Mouse (Mus musculus): ENCODE measurements around the gene Ephb2. TPM values are rescaled to one million over a fixed set of nuclear protein-coding genes. Genes with fewer than 3 reads are reported as not detected.

Gene Ephb2
- total and polyA plus RNA-seq, 3 experiments: 0.08 to 0.34 (median 0.33) TPM

GRCm38 (mm10) chr4:136653019-136653418 is 182.8 kb downstream of the Ephb2 start:
- Histone ChIP-seq H3K4me3 (ENCODE audit: low read depth, low read length) (peak overlapping the region; percentile 42; the same call in 1 of the 2 replicates), H3K4me1 (ENCODE audit: insufficient read depth, low read depth, low read length) (peaks cover 72% of the 10 kb centered on the region), H3K9me3 (replicated peaks) (no peaks in the 10 kb centered on the region), H3K36me3 (replicated peaks) (no peaks in the 10 kb centered on the region), H3K27me3 (ENCODE audit: insufficient read depth, low read length) (peaks cover 11% of the 10 kb centered on the region; the same call in 1 of the 2 replicates)
- ATAC-seq (ENCODE audit: extremely low read depth, insufficient number of reproducible peaks, low FRiP score, poor library complexity, severe bottlenecking) (peak; percentile 79), DNase-seq (ENCODE audit: low spot score) (peak; percentile 33)
- TF ChIP-seq GATA2 (IDR thresholded peaks at IDR 0.05; ENCODE audit: borderline replicate concordance, low read depth, low read length): no peak
- TF ChIP-seq GATA1 (IDR thresholded peaks at IDR 0.05; ENCODE audit: borderline replicate concordance, low read length): no peak
- TF ChIP-seq POLR2AphosphoS5 (IDR thresholded peaks at IDR 0.05; ENCODE audit: insufficient replicate concordance, low read depth, low read length): no peak
- TF ChIP-seq TAL1 (conservative IDR thresholded peaks at IDR 0.05; ENCODE audit: low read depth, low read length): peak; percentile 55; the same call in 1 of the 2 replicates

- Histone ChIP-seq H3K9me3 (replicated peaks) (no peaks in the 10 kb centered on the region), H3K27me3 (ENCODE audit: insufficient read depth, low read length) (peaks cover 11% of the 10 kb centered on the region; the same call in 1 of the 2 replicates), H3K36me3 (replicated peaks) (no peaks in the 10 kb centered on the region), H3K4me1 (ENCODE audit: insufficient read depth, low read depth, low read length) (peaks cover 67% of the 10 kb centered on the region), H3K4me3 (ENCODE audit: low read depth, low read length) (peak overlapping the region; percentile 5; the same call in 1 of the 2 replicates)
- no peak for TF ChIP-seq GATA1 (IDR thresholded peaks at IDR 0.05; ENCODE audit: borderline replicate concordance, low read length)
- no peak for TF ChIP-seq CTCF (IDR thresholded peaks at IDR 0.05; ENCODE audit: low read depth, low read length)
- TF ChIP-seq POLR2AphosphoS5 (IDR thresholded peaks at IDR 0.05; ENCODE audit: insufficient replicate concordance, low read depth, low read length): no peak
- TF ChIP-seq TAL1 (conservative IDR thresholded peaks at IDR 0.05; ENCODE audit: low read depth, low read length): no peak
- no peak for TF ChIP-seq GATA2 (IDR thresholded peaks at IDR 0.05; ENCODE audit: borderline replicate concordance, low read depth, low read length)
- DNase-seq (ENCODE audit: low spot score) (no peak), ATAC-seq (ENCODE audit: extremely low read depth, insufficient number of reproducible peaks, low FRiP score, poor library complexity, severe bottlenecking) (no peak)
Measured at GRCm38 (mm10) chr4:136652528-136652910, 183.3 kb downstream of the Ephb2 start.

GRCm38 (mm10) chr4:136651882-136652527 is 183.8 kb downstream of the Ephb2 start:
- Histone ChIP-seq H3K36me3 (replicated peaks) (no peaks in the 10 kb centered on the region), H3K4me1 (ENCODE audit: insufficient read depth, low read depth, low read length) (peaks cover 62% of the 10 kb centered on the region), H3K27me3 (ENCODE audit: insufficient read depth, low read length) (peaks cover 11% of the 10 kb centered on the region; the same call in 1 of the 2 replicates), H3K4me3 (ENCODE audit: low read depth, low read length) (no peak overlapping the region), H3K9me3 (replicated peaks) (no peaks in the 10 kb centered on the region)
- TF ChIP-seq GATA2 (IDR thresholded peaks at IDR 0.05; ENCODE audit: borderline replicate concordance, low read depth, low read length): no peak
- DNase-seq (ENCODE audit: low spot score): no peak
- ATAC-seq (ENCODE audit: extremely low read depth, insufficient number of reproducible peaks, low FRiP score, poor library complexity, severe bottlenecking): no peak

- H3K9me3 ChIP-seq (replicated peaks): no peaks in the 10 kb centered on the region
- no peak for ATAC-seq (ENCODE audit: extremely low read depth, insufficient number of reproducible peaks, low FRiP score, poor library complexity, severe bottlenecking)
- H3K27me3 ChIP-seq (ENCODE audit: insufficient read depth, low read length): peaks cover 11% of the 10 kb centered on the region; the same call in 1 of the 2 replicates
- peaks cover 56% of the 10 kb centered on the region for H3K4me1 ChIP-seq (ENCODE audit: insufficient read depth, low read depth, low read length)
- DNase-seq (ENCODE audit: low spot score): peak; percentile 51
- no peaks in the 10 kb centered on the region for H3K36me3 ChIP-seq (replicated peaks)
- TF ChIP-seq CTCF (IDR thresholded peaks at IDR 0.05; ENCODE audit: low read depth, low read length): peak; percentile 90
- TF ChIP-seq GATA1 (IDR thresholded peaks at IDR 0.05; ENCODE audit: borderline replicate concordance, low read length): no peak
- TF ChIP-seq GATA2 (IDR thresholded peaks at IDR 0.05; ENCODE audit: borderline replicate concordance, low read depth, low read length): no peak
- no peak overlapping the region for H3K4me3 ChIP-seq (ENCODE audit: low read depth, low read length)
Measured at GRCm38 (mm10) chr4:136651357-136651811, 184.4 kb downstream of the Ephb2 start.

- H3K4me1 ChIP-seq (ENCODE audit: insufficient read depth, low read depth, low read length): peaks cover 49% of the 10 kb centered on the region
- H3K9me3 ChIP-seq (replicated peaks): no peaks in the 10 kb centered on the region
- DNase-seq (ENCODE audit: low spot score): no peak
- no peak overlapping the region for H3K4me3 ChIP-seq (ENCODE audit: low read depth, low read length)
- H3K36me3 ChIP-seq (replicated peaks): no peaks in the 10 kb centered on the region
- TF ChIP-seq TAL1 (conservative IDR thresholded peaks at IDR 0.05; ENCODE audit: low read depth, low read length) (no peak), GATA2 (IDR thresholded peaks at IDR 0.05; ENCODE audit: borderline replicate concordance, low read depth, low read length) (no peak), CTCF (IDR thresholded peaks at IDR 0.05; ENCODE audit: low read depth, low read length) (no peak), POLR2AphosphoS5 (IDR thresholded peaks at IDR 0.05; ENCODE audit: insufficient replicate concordance, low read depth, low read length) (no peak), GATA1 (IDR thresholded peaks at IDR 0.05; ENCODE audit: borderline replicate concordance, low read length) (no peak)
- H3K27me3 ChIP-seq (ENCODE audit: insufficient read depth, low read length): peaks cover 11% of the 10 kb centered on the region; the same call in 1 of the 2 replicates
- ATAC-seq (ENCODE audit: extremely low read depth, insufficient number of reproducible peaks, low FRiP score, poor library complexity, severe bottlenecking): no peak
Measured at GRCm38 (mm10) chr4:136650261-136650660, 185.5 kb downstream of the Ephb2 start.

GRCm38 (mm10) chr4:136649480-136650196 is 186.2 kb downstream of the Ephb2 start:
- DNase-seq (ENCODE audit: low spot score) (no peak), ATAC-seq (ENCODE audit: extremely low read depth, insufficient number of reproducible peaks, low FRiP score, poor library complexity, severe bottlenecking) (no peak)
- Histone ChIP-seq H3K9me3 (replicated peaks) (no peaks in the 10 kb centered on the region), H3K4me1 (ENCODE audit: insufficient read depth, low read depth, low read length) (peaks cover 44% of the 10 kb centered on the region), H3K27me3 (ENCODE audit: insufficient read depth, low read length) (peaks cover 13% of the 10 kb centered on the region; the same call in 1 of the 2 replicates), H3K36me3 (replicated peaks) (no peaks in the 10 kb centered on the region), H3K4me3 (ENCODE audit: low read depth, low read length) (no peak overlapping the region)
- no peak for TF ChIP-seq POLR2AphosphoS5 (IDR thresholded peaks at IDR 0.05; ENCODE audit: insufficient replicate concordance, low read depth, low read length)
- no peak for TF ChIP-seq GATA2 (IDR thresholded peaks at IDR 0.05; ENCODE audit: borderline replicate concordance, low read depth, low read length)
- no peak for TF ChIP-seq TAL1 (conservative IDR thresholded peaks at IDR 0.05; ENCODE audit: low read depth, low read length)
- no peak for TF ChIP-seq CTCF (IDR thresholded peaks at IDR 0.05; ENCODE audit: low read depth, low read length)
- TF ChIP-seq GATA1 (IDR thresholded peaks at IDR 0.05; ENCODE audit: borderline replicate concordance, low read length): no peak
